Mouse (Mus musculus) layer of hippocampus, adult 6 months (tissue): ENCODE measurements around the gene Gstcd. TPM values are rescaled to one million over a fixed set of nuclear protein-coding genes. Genes with fewer than 3 reads are reported as not detected.

ENCODE experiments used
- long read RNA-seq, 2 experiments: library from polyadenylated mRNA; unstranded; transcript quantifications; one replicate each; pipeline ENCODE4 v2.0.0; 2019 to 2020
- polyA plus RNA-seq: library from polyadenylated mRNA; unstranded; fragments of <200 nt; fragmentation: Nextera tagmentation; gene quantifications from 2 replicates; pipeline ENCODE4 v1.2.3, GENCODE M21; 2021

Gstcd gene
- 0.89 and 1.2 TPM in 2 replicates for polyA plus RNA-seq
- long read RNA-seq, experiment 1, partial matches to known transcripts = 1 of 2 reads
- long read RNA-seq, experiment 1, other reads (novel, unspliced or antisense) = 1 of 2 reads
- long read RNA-seq, experiment 2, partial matches to known transcripts = 0 of 2 reads
- long read RNA-seq, experiment 2, other reads (novel, unspliced or antisense) = 0 of 2 reads

DNA sequence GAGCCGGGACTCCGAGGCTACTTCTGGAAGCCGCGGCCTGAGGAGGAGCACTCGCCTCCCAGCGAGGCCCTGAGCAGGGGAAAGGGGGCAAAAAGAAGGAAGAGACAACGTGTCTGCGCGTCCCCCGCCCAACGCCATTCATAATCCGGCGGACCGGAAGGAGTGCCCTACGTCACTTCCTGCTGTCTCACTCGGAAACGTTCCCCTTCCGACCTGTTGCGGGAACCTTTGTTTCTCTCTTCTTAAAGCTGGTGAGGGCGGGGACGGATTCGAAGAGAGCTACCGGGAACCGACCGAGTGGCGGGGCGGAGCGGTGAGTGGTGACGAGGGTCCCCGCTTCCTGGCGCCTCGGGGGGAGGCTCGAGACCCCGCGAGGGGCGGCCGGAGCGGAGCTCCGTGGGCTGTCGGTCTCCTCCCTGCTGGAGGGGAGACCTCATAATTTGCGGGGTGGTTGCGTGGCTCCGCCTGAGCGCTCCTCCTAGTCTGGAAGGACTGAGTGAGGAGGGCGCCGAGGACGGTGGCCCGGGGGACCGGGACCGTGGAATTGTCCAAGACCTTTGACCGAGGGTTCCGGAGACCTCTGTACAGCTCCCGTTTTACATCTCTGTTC lies at the start of gene Gstcd, which contains the start of gene Ints12:
Gstcd (minus strand) TSS at position 370 of the 610 bp plus-strand sequence.
Ints12 (plus strand) TSS at position 177 of the 610 bp plus-strand sequence.

DNA sequence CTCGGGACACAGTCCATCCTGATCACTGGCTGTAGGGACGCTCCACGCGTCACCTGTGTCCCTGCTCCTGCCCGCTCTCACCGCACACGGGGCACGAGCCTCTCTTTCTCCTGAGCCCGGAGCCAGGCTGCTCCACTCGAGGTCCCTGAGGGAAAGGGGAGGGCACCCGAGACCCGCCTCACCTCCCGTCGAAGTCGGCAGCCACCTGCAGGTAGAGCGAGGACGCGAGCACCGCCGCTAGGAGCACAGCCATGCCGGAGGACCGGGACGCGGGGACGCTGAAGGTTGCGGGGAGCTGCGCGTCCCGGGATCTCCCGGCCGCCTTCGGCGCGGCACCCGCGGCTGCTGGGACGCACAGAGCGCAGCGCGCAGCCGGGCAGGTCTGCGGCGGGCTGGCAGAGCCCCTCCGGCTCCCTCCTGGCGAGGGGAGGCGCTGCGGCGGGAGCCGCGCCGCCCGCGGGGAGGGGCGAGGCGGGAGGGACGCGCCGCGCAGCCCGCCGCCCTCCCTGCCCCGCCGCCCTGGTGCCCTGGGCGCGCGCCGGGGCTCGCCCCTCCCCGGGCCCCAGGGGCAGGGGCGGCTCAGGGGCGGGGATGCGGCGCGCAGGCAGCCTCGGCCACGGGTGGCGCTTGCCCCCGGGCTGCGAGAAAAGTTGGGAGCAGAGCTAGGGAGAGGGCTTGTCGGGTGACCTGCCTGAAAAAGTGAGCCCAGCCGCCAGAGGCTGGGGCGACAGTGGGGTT lies 141.9 kb downstream of the Gstcd start, which contains the start of gene Npnt:
Npnt (minus strand) TSS at position 501 of the 738 bp plus-strand sequence.

Other genes starting within 250 kb of the Gstcd start
- gene Npnt, start 141.7 kb downstream of the Gstcd start, polyA plus RNA-seq = 6.6 and 7.0 TPM in 2 replicates
- 7.5 and 7.9 TPM in 2 replicates for gene Ints12, start 193 bp downstream of the Gstcd start, polyA plus RNA-seq
- gene Arhgef38, start 142.9 kb upstream of the Gstcd start, polyA plus RNA-seq = not detected in 2 replicates
- 111 and 112 TPM in 2 replicates for gene Ppa2, start 218.1 kb upstream of the Gstcd start, polyA plus RNA-seq